Mouse (Mus musculus) E14TG2a.4 (cell line): ENCODE results near the gene Dll1.

Experiments used
- CTCF ChIP-seq: conservative IDR thresholded peaks from 2 replicates; pipeline ENCODE4 v1.5.1; 2014; ENCODE audit warnings: low read length
- NANOG ChIP-seq: IDR thresholded peaks from 2 replicates; pipeline ENCODE4 v1.6.1; 2014; ENCODE audit warnings: borderline replicate concordance, low read length, mixed read lengths
- POU5F1 ChIP-seq: IDR thresholded peaks from 2 replicates; pipeline ENCODE4 v1.6.1; 2014; ENCODE audit warnings: low read length, borderline replicate concordance

DNA sequence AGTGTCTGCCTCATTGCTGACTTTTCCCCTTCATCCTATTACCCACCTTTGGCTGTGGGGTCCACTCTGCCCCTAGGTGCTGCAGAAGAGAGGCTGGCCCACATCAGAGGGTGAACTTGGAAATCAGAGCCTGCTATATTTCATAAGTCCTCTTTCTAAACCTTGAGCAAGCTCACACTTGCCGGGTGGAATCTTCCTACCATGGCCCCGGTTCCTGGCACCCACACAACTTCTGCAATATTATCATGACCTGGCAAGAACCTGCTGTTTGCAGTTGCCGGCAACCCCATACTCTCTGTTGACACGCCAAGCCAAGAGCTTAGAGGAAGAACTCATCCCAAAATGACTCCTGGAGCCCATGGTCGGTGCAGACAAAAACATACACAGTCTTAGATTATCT is 49.6 kb downstream of the Dll1 start:
- TF ChIP-seq CTCF (no peak), POU5F1 (no peak), NANOG (no peak)
